ENCODE assay signal across 18 mouse cellular contexts in the genomic region with DNA sequence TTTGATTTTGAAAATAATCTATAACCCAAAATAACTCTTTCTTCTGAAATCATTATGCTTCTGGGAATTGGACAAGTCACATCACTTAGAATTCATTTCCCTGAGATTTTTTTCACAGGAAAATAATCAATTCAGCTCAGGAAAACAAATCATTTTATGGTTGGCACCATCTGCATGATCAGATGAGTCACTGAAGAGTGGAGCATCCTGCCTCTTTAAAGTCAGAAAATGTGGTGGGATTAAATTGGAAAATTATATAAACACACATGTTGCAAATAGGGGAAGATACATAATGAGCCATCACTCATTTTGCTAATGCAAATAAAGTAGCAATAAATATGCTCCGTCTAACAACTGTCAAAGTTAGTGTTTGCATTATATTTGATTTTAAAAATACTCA.
DNase-seq lines count a peak whose midpoint lies in the region; ATAC-seq and TF ChIP-seq lines count a peak whose summit lies in the region.
"Had no signal": no experiment of that assay in that cellular context is flagged by ENCODE, and none has a peak within 500 bp of the region (broad histone marks: within the 10 kb centered on the region; RNA-seq: fewer than 3 reads in every experiment).

No protein-coding gene starts in this region.

- H3K27ac ChIP-seq in forebrain, postnatal 0 days (ENCODE audit: low read depth, low read length) = no peak overlapping the region
- no peak overlapping the region for H3K27ac ChIP-seq in forebrain, embryonic 13.5 days
- H3K27ac ChIP-seq in layer of hippocampus, adult 2 months = peak overlapping the region; percentile 67
- H3K27ac ChIP-seq: embryonic facial prominence, embryonic 13.5 days; gastrocnemius, adult 2 months; hindbrain, embryonic 10.5 days; hindbrain, embryonic 15.5 days had no signal

- H3K36me3 ChIP-seq in forebrain, postnatal 0 days (ENCODE audit: insufficient read depth) = no peaks in the 10 kb centered on the region
- no peaks in the 10 kb centered on the region for H3K36me3 ChIP-seq in forebrain, embryonic 13.5 days (ENCODE audit: poor library complexity, severe bottlenecking)
- H3K36me3 ChIP-seq: embryonic facial prominence, embryonic 13.5 days; heart, embryonic 12.5 days; hindbrain, embryonic 10.5 days; hindbrain, embryonic 15.5 days had no signal

- H3K4me1 ChIP-seq in forebrain, postnatal 0 days (ENCODE audit: insufficient read depth) = no peaks in the 10 kb centered on the region
- no peaks in the 10 kb centered on the region for H3K4me1 ChIP-seq in forebrain, embryonic 13.5 days
- H3K4me1 ChIP-seq: embryonic facial prominence, embryonic 13.5 days; heart, embryonic 12.5 days; hindbrain, embryonic 10.5 days; hindbrain, embryonic 15.5 days had no signal

- no peaks in the 10 kb centered on the region for H3K27me3 ChIP-seq in forebrain, postnatal 0 days (ENCODE audit: insufficient read depth, low read length)
- H3K27me3 ChIP-seq in forebrain, embryonic 13.5 days = no peaks in the 10 kb centered on the region
- H3K27me3 ChIP-seq: embryonic facial prominence, embryonic 13.5 days; heart, embryonic 12.5 days; hindbrain, embryonic 15.5 days had no signal

- no peak overlapping the region for H3K4me2 ChIP-seq in forebrain, postnatal 0 days (ENCODE audit: low read depth)
- no peak overlapping the region for H3K4me2 ChIP-seq in forebrain, embryonic 13.5 days
- H3K4me2 ChIP-seq: embryonic facial prominence, embryonic 13.5 days; heart, embryonic 12.5 days; hindbrain, embryonic 15.5 days had no signal

- H3K9ac ChIP-seq in forebrain, postnatal 0 days = no peak overlapping the region
- H3K9ac ChIP-seq in forebrain, embryonic 13.5 days = no peak overlapping the region
- H3K9ac ChIP-seq: embryonic facial prominence, embryonic 13.5 days; heart, embryonic 12.5 days; hindbrain, embryonic 15.5 days had no signal

- no peak for DNase-seq in forebrain, postnatal 0 days
- peak; percentile 39 to 69 for DNase-seq in layer of hippocampus, adult 2 months (ENCODE audit: low spot score in 2 of 2)
- DNase-seq in layer of hippocampus, postnatal 25 days (ENCODE audit: extremely low spot score in 1 of 2, low spot score in 1 of 2) = no peak
- DNase-seq in layer of hippocampus, adult 9-10 months (ENCODE audit: low spot score) = peak; percentile 57
- DNase-seq: adrenal gland, adult 2 months; adrenal gland, postnatal 25 days; cerebellum, adult 18-20 months; cerebellum, adult 9-11 months; cerebellum, postnatal 36 days; gastrocnemius, adult 2 months; gastrocnemius, postnatal 25 days had no signal

- TF ChIP-seq CTCF in forebrain, postnatal 0 days (IDR thresholded peaks at IDR 0.05; ENCODE audit: low read depth) = no peak
- TF ChIP-seq CTCF in layer of hippocampus, adult 2 months (conservative IDR thresholded peaks at IDR 0.05) = no peak

- H3K9me3 ChIP-seq in forebrain, postnatal 0 days (ENCODE audit: low read length) = no peaks in the 10 kb centered on the region
- H3K9me3 ChIP-seq in forebrain, embryonic 13.5 days (replicated peaks) = no peaks in the 10 kb centered on the region
- H3K9me3 ChIP-seq: embryonic facial prominence, embryonic 13.5 days; heart, embryonic 12.5 days; hindbrain, embryonic 10.5 days; hindbrain, embryonic 15.5 days had no signal

- H3K4me3 ChIP-seq in forebrain, postnatal 0 days (ENCODE audit: low read depth, low read length) = no peak overlapping the region
- no peak overlapping the region for H3K4me3 ChIP-seq in forebrain, embryonic 13.5 days
- H3K4me3 ChIP-seq in layer of hippocampus, adult 2 months = no peak overlapping the region
- H3K4me3 ChIP-seq: embryonic facial prominence, embryonic 13.5 days; gastrocnemius, adult 2 months; heart, embryonic 12.5 days; hindbrain, embryonic 10.5 days; hindbrain, embryonic 15.5 days had no signal

- 44% methylated on average over 1 of the region's 1 CpGs for WGBS in forebrain, postnatal 0 days
- WGBS in forebrain, embryonic 13.5 days = 70% methylated on average over 1 of the region's 1 CpGs

- ATAC-seq in forebrain, postnatal 0 days = peak; percentile 38; the same call in 1 of the 2 replicates
- ATAC-seq in forebrain, embryonic 13.5 days = no peak
- ATAC-seq in cerebellum, adult (ENCODE audit: insufficient number of reproducible peaks, low FRiP score, low TSS enrichment) = no peak
- ATAC-seq: intestine, embryonic 16.5 days had no signal

Comparison
In these comparisons a context has a peak if more than half of its experiments do, and no peak if none do; other contexts are left out.
1. DNase-seq: peak in layer of hippocampus, adult 2 months (2 of 2) and layer of hippocampus, adult 9-10 months (single experiment); none in forebrain, postnatal 0 days (single experiment) and layer of hippocampus, postnatal 25 days (0 of 2).